Mouse (Mus musculus) C2C12 (cell line): Measurements from ENCODE around the gene Mecr.

Source experiments
- CTCF ChIP-seq: IDR thresholded peaks from one replicate; pipeline ENCODE4 v1.5.1; 2011; ENCODE audit not compliant: control insufficient read depth, insufficient read depth, insufficient read length
- FOSL1 ChIP-seq: IDR thresholded peaks from one replicate; pipeline ENCODE4 v1.8.0; 2011; ENCODE audit warnings: mild to moderate bottlenecking, low read length; ENCODE audit not compliant: poor library complexity, insufficient read depth, severe bottlenecking

- TF ChIP-seq CTCF (no peak), FOSL1 (no peak)
These were observed 16.4 kb upstream of the Mecr start for GRCm38 (mm10) chr4:131826905-131827304.
